Mouse (Mus musculus) erythroblast, embryonic 14.5 days (primary cell): Measurements from ENCODE around the gene Wdr60.

ENCODE experiments used
- GATA1 ChIP-seq: IDR thresholded peaks from 2 replicates; pipeline ENCODE4 v1.6.1; 2012; ENCODE audit warnings: low read length, inconsistent platforms, mixed read lengths
- TAL1 ChIP-seq: IDR thresholded peaks from 3 replicates; pipeline ENCODE4 v1.6.1; 2012; ENCODE audit warnings: low read length, inconsistent platforms, mixed read lengths

DNA sequence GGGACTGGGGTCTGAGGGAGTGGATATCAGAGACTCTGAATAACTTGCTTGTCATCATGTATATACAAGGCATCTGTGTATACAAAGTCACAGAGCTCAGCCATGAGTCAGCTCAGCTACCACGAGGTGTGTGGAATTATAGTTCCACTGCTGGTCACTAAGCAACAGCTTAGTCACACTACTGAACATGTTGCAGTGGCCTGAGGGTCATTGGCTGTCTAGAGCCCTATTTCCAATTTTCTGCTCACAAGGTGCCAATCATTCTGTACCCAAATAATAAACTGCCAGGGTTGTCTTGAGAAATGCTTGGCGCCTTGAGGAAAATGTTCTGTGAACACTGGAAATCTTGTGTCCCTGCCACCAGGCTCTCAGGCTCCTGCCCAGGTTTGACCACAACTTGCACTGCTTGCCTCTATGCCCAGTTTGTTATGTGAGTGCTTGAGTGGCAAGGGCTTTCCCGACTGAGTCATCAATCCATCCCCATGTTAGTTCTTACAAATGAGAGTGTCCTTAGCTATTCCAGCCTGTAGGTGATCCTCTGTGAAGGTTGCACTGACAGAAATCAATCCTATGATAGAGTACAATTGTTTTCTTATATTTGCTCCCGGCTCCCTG is 81.3 kb downstream of the Wdr60 start:
- TF ChIP-seq TAL1 (no peak), GATA1 (no peak)
